Mouse (Mus musculus): Measurements from ENCODE around the gene Tomm22. TPM values are rescaled to one million over a fixed set of nuclear protein-coding genes. Genes with fewer than 3 reads are reported as not detected.

The Tomm22 gene
- total RNA-seq (2023): 100 to 1,000 TPM; 121 to 125 TPM

GRCm38 (mm10) chr15:79670249-79670971 is at the start of gene Tomm22:
TSS of gene Tomm22 (plus strand) at chr15:79670861.

DNA sequence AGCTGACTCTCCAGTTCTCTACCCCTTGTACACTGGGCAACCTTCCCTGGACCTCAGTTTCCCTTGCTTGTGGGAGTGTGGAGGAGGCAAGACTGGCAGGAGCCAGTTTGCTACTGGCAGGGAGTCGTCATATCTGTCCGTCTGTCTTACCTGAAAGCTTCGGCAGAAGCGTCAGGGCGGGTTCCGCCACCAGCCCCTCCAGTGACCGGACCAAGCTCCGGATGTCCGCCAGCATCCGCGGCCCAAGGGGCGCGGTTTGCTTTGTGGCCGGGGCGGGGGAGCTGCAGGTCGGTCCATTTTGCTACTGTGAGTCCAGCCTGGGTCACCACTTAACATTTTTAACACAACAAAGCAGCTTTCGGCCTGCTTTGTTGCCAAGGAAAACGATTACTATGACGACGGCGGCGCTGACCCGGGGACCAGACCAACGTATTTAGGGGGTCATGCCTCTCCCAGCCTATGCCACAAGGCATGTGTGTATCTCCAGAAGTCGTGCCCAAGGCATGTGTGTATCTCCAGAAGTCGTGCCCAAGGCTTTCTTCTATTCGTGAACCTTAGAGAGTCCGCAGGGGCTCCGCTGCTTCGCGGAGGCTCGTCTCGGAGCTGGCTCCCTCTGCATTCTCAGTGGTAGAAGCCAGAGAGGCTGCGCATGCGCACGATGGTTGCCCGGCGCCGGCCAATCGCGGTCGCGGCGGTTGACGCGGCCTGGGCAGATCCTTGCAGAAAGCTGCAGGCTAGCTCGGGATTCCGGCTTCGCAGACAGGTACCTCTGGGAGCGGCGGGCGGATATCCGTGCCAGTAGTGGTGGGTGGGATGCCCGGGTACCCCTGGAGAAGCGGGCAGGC is 11.9 kb upstream of the Tomm22 start, which contains the start of the genes Fam227a and Cby1:
Gene Fam227a (minus strand): TSS at position 426 of the 845 bp plus-strand sequence.
Gene Cby1 (plus strand): TSS at position 669 of the 845 bp plus-strand sequence.

DNA sequence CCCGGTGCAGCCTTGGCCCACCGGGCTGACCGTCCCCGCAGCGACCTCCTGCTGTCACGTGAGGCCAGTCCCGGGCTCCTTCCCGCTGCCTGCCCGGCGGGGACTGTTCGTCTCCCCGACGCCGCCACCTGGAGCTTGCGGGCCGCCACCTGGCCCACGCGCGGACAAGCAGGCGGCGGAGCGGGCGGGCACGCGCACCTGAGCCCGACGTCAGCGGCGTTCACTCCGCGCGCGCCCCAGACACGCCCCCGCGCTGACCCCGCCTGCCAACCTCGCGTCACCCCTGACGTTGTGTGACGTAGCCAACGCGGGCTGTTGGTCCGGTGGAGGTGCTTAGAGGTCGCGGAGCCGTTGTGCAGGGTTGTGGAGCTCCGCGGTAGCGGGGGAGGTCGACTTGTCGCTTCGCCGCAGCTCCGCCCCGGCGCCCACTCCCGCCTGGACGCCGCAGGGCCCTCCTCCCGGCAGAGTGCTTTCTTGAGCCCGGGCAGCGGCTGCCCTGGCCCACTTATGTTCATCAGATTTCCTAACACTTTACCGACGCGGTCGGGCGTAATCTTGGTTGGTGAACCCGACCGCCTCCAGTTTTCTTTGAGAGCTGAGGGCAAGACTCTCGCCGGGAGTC is 17.1 kb downstream of the Tomm22 start, which contains the start of gene Josd1:
Gene Josd1 (minus strand): TSS at position 274 of the 622 bp plus-strand sequence.

GRCm38 (mm10) chr15:79690426-79691022 is 19.9 kb downstream of the Tomm22 start, which contains the start of gene Gtpbp1:
TSS of gene Gtpbp1 (plus strand) at chr15:79690845.

Other genes starting within 250 kb of the Tomm22 start
- gene Csnk1e, start 215.3 kb upstream of the Tomm22 start, total RNA-seq (2023): 10 to 100 TPM; 39.9 to 43.8 TPM
- gene Kcnj4, start 165.6 kb upstream of the Tomm22 start, total RNA-seq (2023): not detected
- gene Kdelr3, start 154.4 kb upstream of the Tomm22 start, total RNA-seq (2023): not detected
- gene Ddx17, start 124.1 kb upstream of the Tomm22 start, total RNA-seq (2023): 100 to 1,000 TPM; 307 to 331 TPM
- under 1 TPM in 1 of 2 experiments, not detected in 1; 0.50 TPM for gene Dmc1, start 65.8 kb upstream of the Tomm22 start, total RNA-seq (2023)
- 1 to 10 TPM in 1 of 2 experiments, under 1 TPM in 1; 0.39 to 1.4 TPM for gene Fam227a, start 11.9 kb upstream of the Tomm22 start, total RNA-seq (2023)
- gene Cby1, start 11.7 kb upstream of the Tomm22 start, total RNA-seq (2023): 10 to 100 TPM in 1 of 2 experiments, 1 to 10 TPM in 1; 6.3 to 12.1 TPM
- 10 to 100 TPM; 21.7 to 22.4 TPM for gene Josd1, start 17.1 kb downstream of the Tomm22 start, total RNA-seq (2023)
- gene Gtpbp1, start 20.0 kb downstream of the Tomm22 start, total RNA-seq (2023): 100 to 1,000 TPM; 123 to 142 TPM
- gene Sun2, start 71.7 kb downstream of the Tomm22 start, total RNA-seq (2023): 100 to 1,000 TPM; 459 to 481 TPM
- gene Dnal4, start 107.0 kb downstream of the Tomm22 start, total RNA-seq (2023): 1 to 10 TPM; 4.9 to 5.0 TPM
- under 1 TPM in 1 of 2 experiments, not detected in 1; 0.41 TPM for gene Nptxr, start 133.9 kb downstream of the Tomm22 start, total RNA-seq (2023)
- gene Npcd, start 163.4 kb downstream of the Tomm22 start, total RNA-seq (2023): not detected
- gene Cbx6, start 163.8 kb downstream of the Tomm22 start, total RNA-seq (2023): 10 to 100 TPM; 17.6 to 21.0 TPM
- 100 to 1,000 TPM; 123 to 145 TPM for gene Apobec3, start 220.8 kb downstream of the Tomm22 start, total RNA-seq (2023)